Mouse (Mus musculus) kidney, postnatal 0 days (tissue): ENCODE measurements around the gene Erp44. TPM values are rescaled to one million over a fixed set of nuclear protein-coding genes. Genes with fewer than 3 reads are reported as not detected.

ENCODE experiments used
- ATAC-seq: fragments of 200-750 bp; cut with Nextera tagmentation; replicated peaks from 2 replicates; pipeline ENCODE4 v1.8.0; 2017; ENCODE audit warnings: low read depth, moderate number of reproducible peaks, moderate TSS enrichment, moderate library complexity; ENCODE audit not compliant: low FRiP score
- DNase-seq: peaks from one replicate; pipeline ENCODE4 v3.0.0-alpha.2; 2016; ENCODE audit warnings: low spot score
- H3K27ac ChIP-seq: fragments of 300-500 bp; sonication (generic); 2 replicates; pipeline ENCODE4 v1.5.1; 2014; ENCODE audit warnings: mild to moderate bottlenecking
- H3K27me3 ChIP-seq: fragments of 300-500 bp; sonication (generic); 2 replicates; pipeline ENCODE4 v1.6.1; 2014; ENCODE audit warnings: low read length, mixed read lengths; ENCODE audit not compliant: insufficient read depth
- H3K36me3 ChIP-seq: fragments of 300-500 bp; sonication (generic); 2 replicates; pipeline ENCODE4 v1.6.1; 2014; ENCODE audit warnings: low read length, mixed read lengths; ENCODE audit not compliant: insufficient read depth
- H3K4me1 ChIP-seq: fragments of 300-500 bp; sonication (generic); replicated peaks from 2 replicates; pipeline ENCODE4 v1.6.1; 2014; ENCODE audit warnings: antibody characterized with exemption, low read length, mixed read lengths; ENCODE audit not compliant: insufficient read depth
- H3K4me2 ChIP-seq: fragments of 300-500 bp; sonication (generic); 2 replicates; pipeline ENCODE4 v1.6.1; 2014; ENCODE audit warnings: mild to moderate bottlenecking, low read length, moderate library complexity, mixed read lengths
- H3K4me3 ChIP-seq: fragments of 300-500 bp; sonication (generic); replicated peaks from 2 replicates; pipeline ENCODE4 v1.5.1; 2014; ENCODE audit warnings: low read depth, low read length
- H3K9ac ChIP-seq: fragments of 300-500 bp; sonication (generic); 2 replicates; pipeline ENCODE4 v1.6.1; 2014; ENCODE audit warnings: low read depth, low read length
- H3K9me3 ChIP-seq: fragments of 300-500 bp; sonication (generic); replicated peaks from 2 replicates; pipeline ENCODE4 v1.6.1; 2016; ENCODE audit warnings: low read length, inconsistent platforms, mixed read lengths
- CTCF ChIP-seq: IDR thresholded peaks from 2 replicates; pipeline ENCODE4 v1.5.1; 2016; ENCODE audit warnings: antibody characterized with exemption, low read depth, mild to moderate bottlenecking, moderate library complexity
- WGBS: fragments of 180-500 bp; shearing (Covaris S2); extraction: QIAGEN DNeasy Blood & Tissue Kit; methylation state at CpG from one replicate; pipeline ENCODE4 v1.1.7; 2014; 5-methylcytosine and 5-hydroxymethylcytosine counted together
- polyA plus RNA-seq: library from polyadenylated mRNA; unstranded; fragments of >200 nt; fragmentation: Nextera tagmentation; extraction: Ambion mirVana; gene quantifications from 2 replicates; pipeline ENCODE4 v1.2.1, GENCODE M21; 2015

Erp44 gene
- polyA plus RNA-seq, 1 experiment from 2014 or later, result 94.3 TPM

DNA sequence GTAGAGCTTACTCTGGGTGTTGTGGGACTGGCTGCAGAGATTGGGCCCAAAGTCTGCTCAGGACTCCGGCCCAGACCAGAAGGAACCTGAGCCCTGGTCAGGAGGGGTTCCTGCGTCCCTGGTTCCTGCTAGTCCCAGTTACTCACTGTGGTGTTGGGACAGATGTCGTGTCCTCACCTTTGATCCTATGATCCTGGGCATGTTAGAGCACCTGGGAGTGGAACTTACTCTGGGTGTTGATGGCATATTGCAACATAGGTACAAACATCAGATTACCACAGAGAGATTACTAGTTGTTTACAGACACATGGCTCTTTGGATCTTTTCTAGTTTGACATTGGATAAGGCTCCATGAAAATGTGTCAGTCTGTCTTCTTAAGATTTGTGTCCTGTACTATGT, 35.5 kb upstream of the Erp44 start:
- H3K4me1 ChIP-seq, result no peaks in the 10 kb centered on the region
- H3K4me2 ChIP-seq, result no peak overlapping the region
- TF ChIP-seq CTCF, result no peak
- H3K36me3 ChIP-seq, result no peaks in the 10 kb centered on the region
- ATAC-seq, result no peak
- no peak overlapping the region for H3K4me3 ChIP-seq
- no peak for DNase-seq
- 74% methylated on average over 3 of the region's 3 CpGs for WGBS
- no peak overlapping the region for H3K27ac ChIP-seq
- no peaks in the 10 kb centered on the region for H3K27me3 ChIP-seq
- no peak overlapping the region for H3K9ac ChIP-seq
- H3K9me3 ChIP-seq, result no peaks in the 10 kb centered on the region

- Histone ChIP-seq H3K36me3 (0 out of 2 replicates have a peak, but pooled peaks cover 4% of the 10 kb centered on the region), H3K9me3 (no peaks in the 10 kb centered on the region), H3K4me2 (no peak overlapping the region), H3K27me3 (no peaks in the 10 kb centered on the region), H3K27ac (no peak overlapping the region), H3K4me1 (no peaks in the 10 kb centered on the region), H3K4me3 (no peak overlapping the region), H3K9ac (no peak overlapping the region)
- no peak for ATAC-seq
- no peak for TF ChIP-seq CTCF
- WGBS, result 91% methylated on average over 5 of the region's 5 CpGs
- no peak for DNase-seq
Measured at GRCm38 (mm10) chr4:48287086-48287757, 7.9 kb upstream of the Erp44 start.

GRCm38 (mm10) chr4:48281121-48281520, 1.8 kb upstream of the Erp44 start:
- ATAC-seq (no peak), DNase-seq (no peak)
- Histone ChIP-seq H3K9me3 (no peaks in the 10 kb centered on the region), H3K4me3 (no peak overlapping the region), H3K27ac (no peak overlapping the region), H3K4me1 (0 out of 2 replicates have a peak, but pooled peaks cover 4% of the 10 kb centered on the region), H3K9ac (no peak overlapping the region), H3K4me2 (no peak overlapping the region), H3K36me3 (0 out of 2 replicates have a peak, but pooled peaks cover 4% of the 10 kb centered on the region), H3K27me3 (no peaks in the 10 kb centered on the region)
- TF ChIP-seq CTCF, result no peak
- WGBS, result 93% methylated on average over 1 of the region's 1 CpGs

DNA sequence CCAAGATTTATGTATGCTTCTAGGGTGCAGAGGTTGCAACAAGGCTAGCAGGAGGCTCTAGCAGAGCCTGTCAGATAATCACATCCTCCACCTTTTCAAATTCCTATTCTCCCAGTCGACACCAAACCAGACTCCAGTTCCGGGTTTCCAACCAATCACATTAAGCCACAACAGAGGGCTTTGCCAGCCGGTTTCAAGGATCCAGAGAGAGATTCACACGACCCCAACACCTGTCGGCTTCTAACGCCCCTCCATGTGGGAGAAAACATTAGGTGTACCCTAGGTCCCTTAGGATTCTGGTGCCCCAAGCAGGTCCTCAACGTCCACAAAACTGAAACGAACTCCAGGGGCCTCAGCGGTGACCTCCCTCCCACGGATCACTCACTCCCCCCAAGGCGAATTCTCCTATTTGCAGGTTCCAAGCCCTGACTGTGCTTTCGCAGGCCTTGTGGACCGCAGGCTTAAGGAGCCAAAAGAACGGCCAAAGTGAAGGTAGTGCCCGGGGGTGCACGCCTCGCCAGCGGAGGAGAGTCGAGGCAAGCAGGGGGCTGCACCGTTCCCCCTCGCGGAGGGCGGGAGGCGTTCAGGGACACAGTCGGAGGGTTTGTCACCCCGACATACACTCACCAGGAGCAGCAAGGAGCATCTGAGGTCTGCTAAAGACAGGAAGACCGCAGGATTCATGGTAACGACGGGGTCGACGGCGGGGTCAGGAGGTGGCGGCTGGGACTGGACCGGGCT, 431 bp downstream of the Erp44 start:
- H3K9ac ChIP-seq, result peak overlapping the region; percentile 88
- no peaks in the 10 kb centered on the region for H3K27me3 ChIP-seq
- peak overlapping the region; percentile 72 for H3K4me2 ChIP-seq
- peak; percentile 52 for DNase-seq
- no peak for TF ChIP-seq CTCF
- no peaks in the 10 kb centered on the region for H3K36me3 ChIP-seq
- no peaks in the 10 kb centered on the region for H3K9me3 ChIP-seq
- H3K4me3 ChIP-seq, result peak overlapping the region; percentile 92
- under 1% methylated on average over 34 of the region's 34 CpGs for WGBS
- ATAC-seq, result no peak
- H3K27ac ChIP-seq, result peak overlapping the region; percentile 88
- H3K4me1 ChIP-seq, result 0 out of 2 replicates have a peak, but pooled peaks cover 4% of the 10 kb centered on the region

GRCm38 (mm10) chr4:48277011-48277410, 2.3 kb downstream of the Erp44 start:
- H3K9ac ChIP-seq, result no peak overlapping the region
- H3K9me3 ChIP-seq, result no peaks in the 10 kb centered on the region
- no peaks in the 10 kb centered on the region for H3K36me3 ChIP-seq
- no peaks in the 10 kb centered on the region for H3K27me3 ChIP-seq
- no peak for ATAC-seq
- H3K27ac ChIP-seq, result no peak overlapping the region
- no peak overlapping the region for H3K4me2 ChIP-seq
- WGBS, result 52% methylated on average over 3 of the region's 3 CpGs
- no peak for DNase-seq
- H3K4me3 ChIP-seq, result no peak overlapping the region
- H3K4me1 ChIP-seq, result 0 out of 2 replicates have a peak, but pooled peaks cover 4% of the 10 kb centered on the region
- no peak for TF ChIP-seq CTCF

DNA sequence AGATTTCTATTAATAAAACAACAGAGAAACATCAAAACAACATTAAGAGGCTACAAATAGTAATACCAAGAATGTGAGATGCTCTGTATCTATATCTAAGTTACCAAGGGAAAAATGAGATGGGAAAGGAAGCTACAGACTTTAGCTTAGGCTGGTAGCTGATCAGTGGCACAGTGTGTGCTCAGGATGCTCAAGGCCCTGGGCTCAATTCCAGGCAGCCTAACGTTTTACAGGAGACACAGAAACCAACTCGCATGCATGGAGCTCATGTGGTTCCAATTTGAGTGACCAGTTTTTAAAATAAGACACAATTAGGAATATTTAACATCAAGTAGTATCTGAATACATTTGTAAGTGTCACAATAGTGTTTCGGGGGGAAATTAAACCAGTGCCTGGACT, 3.6 kb downstream of the Erp44 start:
- no peaks in the 10 kb centered on the region for H3K9me3 ChIP-seq
- 0 out of 2 replicates have a peak, but pooled peaks cover 4% of the 10 kb centered on the region for H3K4me1 ChIP-seq
- H3K4me3 ChIP-seq, result no peak overlapping the region
- H3K27ac ChIP-seq, result no peak overlapping the region
- DNase-seq (no peak), ATAC-seq (no peak)
- no peak overlapping the region for H3K4me2 ChIP-seq
- no peaks in the 10 kb centered on the region for H3K27me3 ChIP-seq
- WGBS, result 84% methylated on average over 3 of the region's 3 CpGs
- no peak for TF ChIP-seq CTCF
- H3K36me3 ChIP-seq, result no peaks in the 10 kb centered on the region
- no peak overlapping the region for H3K9ac ChIP-seq
